Mouse (Mus musculus) cerebellum, adult 2 months (tissue): ENCODE measurements at regions not wholly inside any gene's neighbourhood (a gene's known extent, or its start where the extent isn't known, plus 50 kb on each side); places are given as distances from the start of the nearest gene placed in this dataset.
A peak's percentile ranks its signal among the peaks of the same experiment; 100 is the strongest.

ENCODE experiments used
- DNase-seq, 2 experiments: peaks; one replicate each; pipeline ENCODE4 v3.0.0; 2021
- H3K27ac ChIP-seq: fragments of 200-500 bp; 2 replicates; pipeline ENCODE4 v1.5.1; 2012; ENCODE audit warnings: low read length, control low read depth, inconsistent platforms; ENCODE audit not compliant: insufficient read depth
- H3K27me3 ChIP-seq: fragments of 200-500 bp; 2 replicates; pipeline ENCODE4 v1.6.1; 2012; ENCODE audit warnings: inconsistent platforms, mild to moderate bottlenecking, low read length, moderate library complexity; ENCODE audit not compliant: control insufficient read depth, insufficient read depth
- H3K4me1 ChIP-seq: fragments of 200-500 bp; 2 replicates; pipeline ENCODE4 v1.6.1; 2011; ENCODE audit warnings: low read length; ENCODE audit not compliant: control insufficient read depth, insufficient read depth
- H3K4me3 ChIP-seq: fragments of 200-500 bp; replicated peaks from 2 replicates; pipeline ENCODE3; 2011; ENCODE audit warnings: mild to moderate bottlenecking, low read depth, low read length, control low read depth; ENCODE audit not compliant: insufficient read depth
- CTCF ChIP-seq: fragments of 200-500 bp; IDR thresholded peaks from 2 replicates; pipeline ENCODE4 v1.5.1; 2011; ENCODE audit warnings: low read depth, mild to moderate bottlenecking, control low read depth, low read length, moderate library complexity, borderline replicate concordance; ENCODE audit not compliant: insufficient read depth
- POLR2A ChIP-seq: fragments of 200-500 bp; IDR thresholded peaks from 2 replicates; pipeline ENCODE4 v1.6.1; 2011; ENCODE audit warnings: low read length, control low read depth, borderline replicate concordance; ENCODE audit not compliant: insufficient read depth
- WGBS: fragments of 180-500 bp; shearing (Covaris S2); methylation state at CpG from one replicate; pipeline ENCODE4 v1.1.7; 2018; 5-methylcytosine and 5-hydroxymethylcytosine counted together

GRCm38 (mm10) chr2:19049877-19050731, 52.0 kb downstream of the 4930426L09Rik start:
- Histone ChIP-seq H3K4me3 (no peak overlapping the region), H3K4me1 (no peaks in the 10 kb centered on the region), H3K27me3 (no peaks in the 10 kb centered on the region), H3K27ac (no peak overlapping the region)
- WGBS = 86% methylated on average over 18 of the region's 18 CpGs
- TF ChIP-seq POLR2A (no peak), CTCF (no peak)
- DNase-seq = no peak

GRCm38 (mm10) chr2:19055500-19055899, 57.4 kb downstream of the 4930426L09Rik start:
- Histone ChIP-seq H3K27me3 (no peaks in the 10 kb centered on the region), H3K27ac (no peak overlapping the region), H3K4me1 (no peaks in the 10 kb centered on the region), H3K4me3 (no peak overlapping the region)
- no peak for TF ChIP-seq POLR2A
- TF ChIP-seq CTCF = no peak
- no peak for DNase-seq
- WGBS = 93% methylated on average over 2 of the region's 2 CpGs

- 88% methylated on average over 5 of the region's 5 CpGs for WGBS
- Histone ChIP-seq H3K4me1 (no peaks in the 10 kb centered on the region), H3K4me3 (no peak overlapping the region), H3K27me3 (no peaks in the 10 kb centered on the region), H3K27ac (no peak overlapping the region)
- DNase-seq = no peak
- TF ChIP-seq CTCF (no peak), POLR2A (no peak)
Measured at GRCm38 (mm10) chr2:19057859-19058258, 59.7 kb downstream of the 4930426L09Rik start.

- Histone ChIP-seq H3K27me3 (no peaks in the 10 kb centered on the region), H3K27ac (no peak overlapping the region), H3K4me3 (no peak overlapping the region), H3K4me1 (no peaks in the 10 kb centered on the region)
- DNase-seq = no peak
- 83% methylated on average over 3 of the region's 3 CpGs for WGBS
- TF ChIP-seq POLR2A (no peak), CTCF (no peak)
Measured at GRCm38 (mm10) chr2:19058765-19059164, 60.6 kb downstream of the 4930426L09Rik start.

- DNase-seq = no peak
- Histone ChIP-seq H3K4me3 (no peak overlapping the region), H3K27ac (no peak overlapping the region), H3K27me3 (no peaks in the 10 kb centered on the region), H3K4me1 (no peaks in the 10 kb centered on the region)
- 83% methylated on average over 5 of the region's 5 CpGs for WGBS
- TF ChIP-seq POLR2A (no peak), CTCF (no peak)
Measured at GRCm38 (mm10) chr2:19059246-19059645, 61.1 kb downstream of the 4930426L09Rik start.

- H3K4me3 ChIP-seq = no peak overlapping the region
- 82% methylated on average over 9 of the region's 9 CpGs for WGBS
- DNase-seq = no peak
- H3K27ac ChIP-seq = no peak overlapping the region
- no peaks in the 10 kb centered on the region for H3K27me3 ChIP-seq
- H3K4me1 ChIP-seq = no peaks in the 10 kb centered on the region
- TF ChIP-seq POLR2A (no peak), CTCF (no peak)
Measured at GRCm38 (mm10) chr2:19060218-19060915, 62.2 kb downstream of the 4930426L09Rik start.

GRCm38 (mm10) chr2:19064560-19065362, 66.6 kb downstream of the 4930426L09Rik start:
- H3K4me3 ChIP-seq = no peak overlapping the region
- TF ChIP-seq CTCF (no peak), POLR2A (no peak)
- no peak overlapping the region for H3K27ac ChIP-seq
- H3K4me1 ChIP-seq = no peaks in the 10 kb centered on the region
- WGBS = 22% methylated on average over 9 of the region's 9 CpGs
- no peaks in the 10 kb centered on the region for H3K27me3 ChIP-seq
- DNase-seq = peak; percentile 9 to 11
